ENCODE assay signal across 9 mouse cellular contexts in genomic region chrX:21062544-21062890, GRCm38 (mm10). TPM values are rescaled to one million over a fixed set of nuclear protein-coding genes. Genes with fewer than 3 reads are reported as not detected.
DNase-seq lines count a peak whose midpoint lies in the region; ATAC-seq and TF ChIP-seq lines count a peak whose summit lies in the region.
"Had no signal": no experiment of that assay in that cellular context is flagged by ENCODE, and none has a peak within 500 bp of the region (broad histone marks: within the 10 kb centered on the region; RNA-seq: fewer than 3 reads in every experiment).

No protein-coding gene starts in this region.

- H3K4me1 ChIP-seq in heart, adult 2 months (ENCODE audit: control insufficient read depth, insufficient read depth, low read length) = no peaks in the 10 kb centered on the region
- H3K4me1 ChIP-seq in ES-E14 (ENCODE audit: control insufficient read depth in 2 of 2, insufficient read depth in 2 of 2, low read length in 2 of 2, poor library complexity in 1 of 2) = no peaks in the 10 kb centered on the region
- H3K4me1 ChIP-seq in forebrain, postnatal 0 days (ENCODE audit: insufficient read depth) = no peaks in the 10 kb centered on the region
- no peaks in the 10 kb centered on the region for H3K4me1 ChIP-seq in liver, postnatal 0 days (ENCODE audit: insufficient read depth)

- no peaks in the 10 kb centered on the region for H3K9me3 ChIP-seq in ES-E14 (ENCODE audit: control insufficient read depth, insufficient read depth, low read depth, low read length)
- no peaks in the 10 kb centered on the region for H3K9me3 ChIP-seq in forebrain, postnatal 0 days (ENCODE audit: low read length)
- no peaks in the 10 kb centered on the region for H3K9me3 ChIP-seq in liver, postnatal 0 days (ENCODE audit: low read length)

- no peaks in the 10 kb centered on the region for H3K79me2 ChIP-seq in heart, adult 2 months (replicated peaks; ENCODE audit: control insufficient read depth, insufficient read depth, low read length)

- H3K9ac ChIP-seq in heart, adult 2 months (ENCODE audit: low read depth, low read length) = no peak overlapping the region
- no peak overlapping the region for H3K9ac ChIP-seq in ES-E14 (ENCODE audit: insufficient read depth, low read depth, low read length, poor library complexity, severe bottlenecking)
- H3K9ac ChIP-seq in forebrain, postnatal 0 days = peak overlapping the region; percentile 36
- H3K9ac ChIP-seq in liver, postnatal 0 days (replicated peaks) = no peak overlapping the region

- in situ Hi-C loops in ES-E14 (cut with MboI; ENCODE audit: low sequenced_read_pairs in 2 of 2, unreplicated experiment in 2 of 2) = no loop called here

- H3K27ac ChIP-seq in heart, adult 2 months = no peak overlapping the region; the same call in 1 of the 2 replicates
- H3K27ac ChIP-seq in ES-E14 (ENCODE audit: insufficient read depth, low read depth, low read length, poor library complexity, severe bottlenecking) = peak overlapping the region; percentile 47; the same call in 1 of the 2 replicates
- H3K27ac ChIP-seq in forebrain, postnatal 0 days (ENCODE audit: low read depth, low read length) = peak overlapping the region; percentile 74
- no peak overlapping the region for H3K27ac ChIP-seq in liver, postnatal 0 days (ENCODE audit: low read depth)

- H3K4me2 ChIP-seq in forebrain, postnatal 0 days (ENCODE audit: low read depth) = peak overlapping the region; percentile 44
- peak overlapping the region; percentile 61 for H3K4me2 ChIP-seq in liver, postnatal 0 days (ENCODE audit: low read depth, low read length)

- H3K36me3 ChIP-seq in heart, adult 2 months (ENCODE audit: control insufficient read depth, insufficient read depth, low read length) = no peaks in the 10 kb centered on the region
- no peaks in the 10 kb centered on the region for H3K36me3 ChIP-seq in ES-E14 (ENCODE audit: control insufficient read depth, insufficient read depth, low read length, poor library complexity, severe bottlenecking)
- no peaks in the 10 kb centered on the region for H3K36me3 ChIP-seq in forebrain, postnatal 0 days (ENCODE audit: insufficient read depth)
- no peaks in the 10 kb centered on the region for H3K36me3 ChIP-seq in liver, postnatal 0 days (replicated peaks; ENCODE audit: insufficient read depth, low read length)

- peak overlapping the region; percentile 52 for H3K4me3 ChIP-seq in heart, adult 2 months
- no peak overlapping the region for H3K4me3 ChIP-seq in ES-E14 (ENCODE audit: insufficient read depth in 1 of 2, low read depth in 1 of 2, low read length in 2 of 2, poor library complexity in 1 of 2, severe bottlenecking in 1 of 2)
- H3K4me3 ChIP-seq in forebrain, postnatal 0 days (ENCODE audit: low read depth, low read length) = peak overlapping the region; percentile 51
- peak overlapping the region; percentile 60; the same call in 1 of the 2 replicates for H3K4me3 ChIP-seq in liver, postnatal 0 days (ENCODE audit: low read depth, low read length)

- TF ChIP-seq EP300 in heart, adult 2 months (IDR thresholded peaks at IDR 0.05; ENCODE audit: insufficient read depth, low read depth, low read length) = no peak
- no peak for TF ChIP-seq EP300 in liver, postnatal 0 days (IDR thresholded peaks at IDR 0.05; ENCODE audit: low read depth)

- TF ChIP-seq POLR2A in heart, adult 2 months (IDR thresholded peaks at IDR 0.05; ENCODE audit: insufficient read depth, low read depth, low read length) = no peak

- DNase-seq in heart, adult 2 months = no peak
- DNase-seq in heart, postnatal 14 days = no peak
- no peak for DNase-seq in ES-E14 (ENCODE audit: low read depth, low spot score)
- no peak for DNase-seq in forebrain, postnatal 0 days
- DNase-seq in liver, postnatal 0 days = no peak
- DNase-seq in thymus, postnatal 0 days (ENCODE audit: low spot score) = no peak
- no peak for DNase-seq in ovary, adult 18-20 months (ENCODE audit: low spot score)
- DNase-seq in urinary bladder, postnatal 36 days (ENCODE audit: low spot score in 2 of 2) = no peak

- peak; percentile 23; the same call in 1 of the 2 replicates for ATAC-seq in forebrain, postnatal 0 days
- no peak for ATAC-seq in liver, postnatal 0 days

- intact Hi-C loops in heart, adult 2 months (cut with DNase I) = loop anchor here (2.0 to 10.0 kb wide), 3 partner anchors 26 to 208 kb away; partner anchors contain the start of genes Uxt and Zfp300
- intact Hi-C loops in heart, postnatal 14 days (cut with DNase I) = loop anchor here (5.0 kb wide), 1 partner anchor 100 kb away; the partner anchor contains the start of gene Uxt

- no peak for TF ChIP-seq CTCF in heart, adult 2 months (IDR thresholded peaks at IDR 0.05)
- no peak for TF ChIP-seq CTCF in forebrain, postnatal 0 days (IDR thresholded peaks at IDR 0.05; ENCODE audit: low read depth)
- no peak for TF ChIP-seq CTCF in liver, postnatal 0 days (IDR thresholded peaks at IDR 0.05; ENCODE audit: low read depth)

- no peaks in the 10 kb centered on the region for H3K27me3 ChIP-seq in heart, adult 2 months (ENCODE audit: control insufficient read depth, insufficient read depth, low read length)
- no peaks in the 10 kb centered on the region for H3K27me3 ChIP-seq in forebrain, postnatal 0 days (ENCODE audit: insufficient read depth, low read length)
- no peaks in the 10 kb centered on the region for H3K27me3 ChIP-seq in liver, postnatal 0 days (ENCODE audit: insufficient read depth, low read length)

- 66% methylated on average over 3 of the region's 3 CpGs for WGBS in heart, adult 2 months
- WGBS in forebrain, postnatal 0 days = 75% methylated on average over 3 of the region's 3 CpGs
- WGBS in liver, postnatal 0 days (ENCODE audit: insufficient replicate concordance) = 70% methylated on average over 3 of the region's 3 CpGs

TF ChIP-seq in ES-E14, 5 proteins besides CTCF, POLR2A, EP300 and RAD21:
- TF ChIP-seq HCFC1 (IDR thresholded peaks at IDR 0.05; ENCODE audit: borderline replicate concordance, insufficient read depth, low read length) = no peak
- no peak for TF ChIP-seq MAFK (IDR thresholded peaks at IDR 0.05; ENCODE audit: insufficient read depth, low read depth, low read length)
- TF ChIP-seq ZC3H11A (IDR thresholded peaks at IDR 0.05; ENCODE audit: borderline replicate concordance, low read depth, low read length) = no peak
- no peak for TF ChIP-seq ZNF384 (IDR thresholded peaks at IDR 0.05; ENCODE audit: low read depth, low read length)
- no peak for TF ChIP-seq CHD2 (IDR thresholded peaks at IDR 0.05; ENCODE audit: low read depth, low read length)

RNA-seq across cellular contexts. Expression of gene Zfp182, which starts 0.4 kb away (rescaled TPM):
- total RNA-seq in heart, adult 2 months (2021) = 1 to 10 TPM; 2.7 to 3.1 TPM
- 0.74 and 1.6 TPM in 2 replicates for polyA plus RNA-seq in heart, adult 2 months (2012; rRNA removed)
- total RNA-seq in heart, postnatal 14 days (2021) = 1 to 10 TPM; 4.4 to 4.5 TPM
- 5.1 and 5.2 TPM in 2 replicates for total RNA-seq in ES-E14 (2012; rRNA removed)
- total RNA-seq in forebrain, postnatal 0 days (2014; rRNA removed) = 13.1 and 13.6 TPM in 2 replicates
- 4.3 and 5.0 TPM in 2 replicates for polyA plus RNA-seq in forebrain, postnatal 0 days (2015; fragmentation: Nextera tagmentation; extraction: Ambion mirVana)
- polyA plus RNA-seq in liver, postnatal 0 days (2015; fragmentation: Nextera tagmentation; extraction: Ambion mirVana) = 1.3 and 1.4 TPM in 2 replicates
- 6.1 and 7.2 TPM in 2 replicates for polyA plus RNA-seq in thymus, postnatal 0 days (2015; fragmentation: Nextera tagmentation; extraction: Ambion mirVana)

RNA-seq across cellular contexts. Expression of gene Spaca5, which starts 5.7 kb away (rescaled TPM):
- not detected for total RNA-seq in heart, adult 2 months (2021)
- not detected in 2 replicates for polyA plus RNA-seq in heart, adult 2 months (2012; rRNA removed)
- total RNA-seq in heart, postnatal 14 days (2021) = not detected
- not detected in 2 replicates for total RNA-seq in ES-E14 (2012; rRNA removed)
- not detected in 2 replicates for total RNA-seq in forebrain, postnatal 0 days (2014; rRNA removed)
- not detected in 2 replicates for polyA plus RNA-seq in forebrain, postnatal 0 days (2015; fragmentation: Nextera tagmentation; extraction: Ambion mirVana)
- polyA plus RNA-seq in liver, postnatal 0 days (2015; fragmentation: Nextera tagmentation; extraction: Ambion mirVana) = not detected in 2 replicates
- not detected in 2 replicates for polyA plus RNA-seq in thymus, postnatal 0 days (2015; fragmentation: Nextera tagmentation; extraction: Ambion mirVana)
- polyA plus RNA-seq: brain, embryonic 14.5 days had no signal

RNA-seq across cellular contexts. Expression of gene Zfp300, which starts 26.8 kb away (rescaled TPM):
- under 1 TPM; 0.31 to 0.41 TPM for total RNA-seq in heart, adult 2 months (2021)
- 0.06 and 0.12 TPM in 2 replicates for polyA plus RNA-seq in heart, adult 2 months (2012; rRNA removed)
- under 1 TPM; 0.32 to 0.65 TPM for total RNA-seq in heart, postnatal 14 days (2021)
- 0.79 and 0.80 TPM in 2 replicates for total RNA-seq in ES-E14 (2012; rRNA removed)
- 4.2 and 9.9 TPM in 2 replicates for total RNA-seq in forebrain, postnatal 0 days (2014; rRNA removed)
- polyA plus RNA-seq in forebrain, postnatal 0 days (2015; fragmentation: Nextera tagmentation; extraction: Ambion mirVana) = 1.5 and 2.8 TPM in 2 replicates
- 0.08 TPM in 2 replicates for polyA plus RNA-seq in liver, postnatal 0 days (2015; fragmentation: Nextera tagmentation; extraction: Ambion mirVana)
- polyA plus RNA-seq in thymus, postnatal 0 days (2015; fragmentation: Nextera tagmentation; extraction: Ambion mirVana) = 0.32 and 0.70 TPM in 2 replicates

RNA-seq across cellular contexts. Expression of gene Ssxa1, which starts 53.1 kb away (rescaled TPM):
- total RNA-seq in heart, adult 2 months (2021) = not detected
- not detected in 2 replicates for polyA plus RNA-seq in heart, adult 2 months (2012; rRNA removed)
- not detected for total RNA-seq in heart, postnatal 14 days (2021)
- not detected in 2 replicates for total RNA-seq in ES-E14 (2012; rRNA removed)
- total RNA-seq in forebrain, postnatal 0 days (2014; rRNA removed) = not detected in 2 replicates
- polyA plus RNA-seq in forebrain, postnatal 0 days (2015; fragmentation: Nextera tagmentation; extraction: Ambion mirVana) = not detected in 2 replicates
- not detected in 2 replicates for polyA plus RNA-seq in liver, postnatal 0 days (2015; fragmentation: Nextera tagmentation; extraction: Ambion mirVana)
- not detected in 2 replicates for polyA plus RNA-seq in thymus, postnatal 0 days (2015; fragmentation: Nextera tagmentation; extraction: Ambion mirVana)
- polyA plus RNA-seq: brain, embryonic 14.5 days had no signal

Comparison
In these comparisons a context has a peak if more than half of its experiments do, and no peak if none do; other contexts are left out.
1. H3K27ac ChIP-seq: peak in ES-E14 (single experiment) and forebrain, postnatal 0 days (single experiment); none in heart, adult 2 months (single experiment) and liver, postnatal 0 days (single experiment).
2. H3K4me3 ChIP-seq: peak in heart, adult 2 months (single experiment), forebrain, postnatal 0 days (single experiment) and liver, postnatal 0 days (single experiment); none in ES-E14 (0 of 2).